Mouse (Mus musculus) CD4-positive, CD25-positive, alpha-beta regulatory T cell, adult 4 months (primary cell): ENCODE results near the gene Strn. TPM values are rescaled to one million over a fixed set of nuclear protein-coding genes. Genes with fewer than 3 reads are reported as not detected.
"Not testable (repeated sequence)": the region's sequence is repeated elsewhere in the genome, so short reads cannot be mapped to it uniquely, and the experiment has no call there.

ENCODE experiments used
- ATAC-seq: one replicate; pipeline ENCODE4 v1.8.0; 2017
- polyA plus RNA-seq, 2 experiments: library from polyadenylated mRNA; unstranded; fragments of 100-300 nt; shearing (Covaris generic); gene quantifications; one replicate each; pipeline ENCODE4 v1.2.1; 2017

Gene Strn
- polyA plus RNA-seq, 2 experiments from 2014 or later, result 7.4 to 9.9 TPM

DNA sequence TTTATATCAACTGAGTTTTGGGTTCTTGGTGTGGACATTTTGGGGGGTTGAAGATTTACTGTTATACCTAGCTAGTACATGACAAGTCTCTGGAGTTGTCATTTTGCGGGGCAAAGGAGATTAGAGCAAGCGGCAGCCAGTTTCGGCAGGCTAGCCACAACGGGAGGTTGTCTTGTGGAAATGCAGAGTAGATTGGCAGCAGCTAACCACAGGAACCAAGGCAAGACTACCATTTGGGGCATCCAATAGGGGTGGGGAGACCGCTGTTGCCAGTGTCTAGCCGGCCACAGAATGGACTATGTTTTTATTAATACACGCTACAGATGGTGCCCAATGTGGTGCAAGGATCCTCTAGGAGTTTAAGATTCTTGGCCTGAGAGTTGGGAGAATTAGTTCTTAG is 28.6 kb downstream of the Strn start:
- no peak for ATAC-seq

DNA sequence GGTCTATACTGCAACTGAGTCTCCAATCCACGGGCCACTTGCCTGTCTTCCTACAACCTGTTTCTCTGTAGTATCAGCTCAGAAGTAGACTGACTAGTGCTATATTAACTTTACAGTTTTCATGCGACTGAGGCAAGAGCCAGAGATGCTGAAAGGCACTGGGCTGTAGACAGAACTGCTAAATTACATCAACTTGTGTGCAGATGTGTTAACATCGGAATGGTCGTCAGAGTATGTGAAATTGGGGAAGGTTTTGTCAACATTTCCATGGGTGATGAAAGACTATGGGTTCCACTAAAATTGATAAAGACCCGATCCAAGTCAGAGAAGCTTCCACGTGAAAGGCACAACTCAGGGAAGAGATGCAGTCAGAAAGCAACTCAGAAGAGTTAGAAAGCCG is 34.0 kb downstream of the Strn start:
- ATAC-seq, result no peak

DNA sequence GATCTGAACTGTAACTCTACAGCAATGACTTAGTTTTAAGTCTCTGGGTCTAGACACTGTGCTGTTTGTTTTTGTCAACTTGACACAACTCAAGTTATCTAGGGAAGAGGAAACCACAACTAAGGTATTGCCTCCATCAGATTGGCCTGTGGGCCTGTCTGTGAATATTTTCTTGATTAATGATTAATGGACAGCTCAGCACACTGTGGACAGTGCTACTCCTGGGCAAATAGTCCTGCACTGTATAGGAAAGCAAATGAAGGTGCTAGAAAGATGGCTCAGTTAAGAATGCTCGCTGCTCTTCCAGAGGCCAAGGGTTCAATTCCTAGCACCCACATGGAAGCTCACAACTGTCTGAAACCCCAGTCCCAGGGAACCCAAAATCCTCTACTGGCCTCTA is 38.0 kb downstream of the Strn start:
- no peak for ATAC-seq

- no peak for ATAC-seq
These were observed 39.5 kb downstream of the Strn start for GRCm38 (mm10) chr17:78697462-78697861.

- ATAC-seq, result no peak
These were observed 40.1 kb downstream of the Strn start for GRCm38 (mm10) chr17:78696922-78697321.

DNA sequence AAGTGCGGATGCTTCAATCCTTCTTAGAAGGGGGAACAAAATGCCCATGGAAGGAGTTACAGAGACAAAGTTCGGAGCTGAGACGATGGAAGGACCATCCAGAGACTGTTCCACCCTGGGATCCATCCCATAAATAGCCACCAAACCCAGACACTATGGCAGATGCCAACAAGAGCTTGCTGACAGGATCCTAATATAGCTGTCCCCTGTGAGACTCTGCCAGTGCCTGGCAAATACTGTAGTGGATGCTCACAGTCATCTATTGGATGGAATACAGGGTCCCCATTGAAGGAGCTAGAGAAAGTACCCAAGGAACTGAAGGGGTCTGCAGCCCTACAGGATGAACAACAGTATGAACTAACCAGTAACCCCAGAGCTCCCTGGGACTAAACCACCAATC is 47.8 kb downstream of the Strn start:
- ATAC-seq, result not testable (repeated sequence)

DNA sequence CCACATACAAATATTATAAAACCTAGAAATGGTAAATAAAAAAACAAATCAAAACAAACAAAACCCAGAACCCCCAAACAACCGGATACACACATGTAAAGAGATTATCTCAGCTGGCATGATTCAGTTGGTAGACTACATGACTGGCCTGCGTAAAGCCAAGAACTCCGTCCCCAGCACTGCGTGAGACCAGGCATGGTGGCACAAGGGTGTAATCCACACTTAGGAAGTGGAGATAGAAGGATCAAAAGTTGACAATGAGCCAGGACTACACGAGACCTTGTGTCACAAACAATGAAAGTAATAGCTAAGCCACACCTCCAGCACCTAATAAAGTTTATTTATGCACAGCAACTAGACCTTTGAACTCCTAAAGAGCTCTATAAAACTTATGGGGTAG is 49.0 kb downstream of the Strn start:
- no peak for ATAC-seq

DNA sequence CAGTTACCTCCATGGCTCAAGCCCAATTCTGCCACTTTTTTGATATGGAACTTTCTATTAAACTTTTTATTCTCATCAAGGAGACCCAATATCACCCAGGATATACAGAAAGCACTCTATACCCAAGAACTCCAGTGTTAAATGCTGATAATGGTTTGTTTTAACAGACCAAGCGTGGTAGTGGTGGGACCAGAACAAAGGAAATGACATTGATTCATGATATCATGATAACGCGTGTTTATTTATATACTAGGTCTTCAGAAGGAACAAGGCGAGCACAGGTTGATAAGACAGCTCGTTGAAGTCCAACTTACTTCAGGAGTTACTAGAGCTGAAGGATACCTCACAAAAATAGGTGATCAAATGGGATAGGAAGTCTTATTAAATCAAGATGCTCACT is 52.0 kb downstream of the Strn start:
- no peak for ATAC-seq

- no peak for ATAC-seq
These were observed 54.6 kb downstream of the Strn start for GRCm38 (mm10) chr17:78682351-78682750.

DNA sequence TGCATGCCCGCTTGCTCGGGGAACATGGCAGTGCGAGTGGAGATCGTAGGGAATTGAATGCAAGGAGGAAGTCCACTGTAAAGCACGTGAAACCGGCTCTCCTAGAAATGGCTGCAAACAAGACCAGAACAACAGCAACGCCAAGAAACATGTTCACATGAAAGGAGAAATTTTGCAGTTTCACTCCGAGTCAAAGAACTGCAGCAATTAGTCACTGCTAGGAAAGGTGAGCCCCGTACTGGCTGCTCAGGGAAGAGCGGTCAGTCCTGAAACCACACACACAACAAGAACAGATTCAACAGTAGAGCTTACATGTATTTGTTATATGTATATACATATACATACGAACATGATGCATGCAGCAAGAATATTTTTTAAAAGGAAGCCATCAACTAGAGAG is 57.5 kb downstream of the Strn start:
- ATAC-seq, result no peak

DNA sequence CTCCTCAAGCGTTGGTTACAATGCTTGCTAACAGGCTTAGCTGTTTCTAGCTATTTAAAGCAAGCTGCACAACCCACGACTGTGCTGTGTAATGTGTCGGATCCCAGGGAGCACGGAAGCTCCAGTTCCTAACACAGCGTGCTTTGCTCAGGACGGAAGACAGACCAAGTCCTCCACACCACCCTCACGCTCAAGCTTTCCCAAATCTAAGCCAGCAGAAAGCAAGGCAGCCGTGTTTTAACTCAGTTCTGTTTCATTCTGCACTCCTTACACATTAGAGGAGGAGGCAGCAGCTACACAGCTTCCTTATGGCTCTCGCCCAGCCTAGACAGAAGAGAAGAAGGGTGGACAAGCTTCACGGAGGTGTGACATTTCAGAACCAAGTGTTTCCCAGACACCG is 60.2 kb downstream of the Strn start:
- ATAC-seq, result no peak

DNA sequence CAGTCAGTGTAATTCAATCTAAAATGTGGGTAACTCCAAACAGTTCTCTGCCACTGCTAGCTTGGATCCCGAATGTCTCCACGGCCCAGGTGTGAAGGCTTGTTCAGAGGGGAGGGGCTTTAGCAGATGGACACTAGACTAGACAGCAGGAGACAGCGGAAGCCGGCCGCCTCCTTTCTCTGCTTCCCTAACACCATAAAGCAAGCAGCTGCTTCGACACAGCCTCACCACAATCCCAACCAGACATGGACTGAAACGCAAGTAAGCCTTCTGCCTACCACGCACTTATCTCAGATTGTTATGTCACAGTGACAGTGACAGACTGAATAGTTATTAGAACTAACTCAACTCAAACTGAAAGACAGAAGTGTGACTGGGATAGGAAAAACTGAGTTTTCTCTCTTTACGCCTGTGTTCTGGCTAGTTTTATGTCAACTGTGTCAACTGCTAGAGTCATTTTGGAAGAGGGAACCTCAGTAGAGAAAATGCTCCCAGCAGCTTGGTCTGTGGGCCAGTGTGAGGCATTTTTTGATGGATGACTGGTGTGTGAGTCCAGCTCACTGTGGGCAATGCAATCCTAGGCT is 71.9 kb downstream of the Strn start:
- no peak for ATAC-seq

DNA sequence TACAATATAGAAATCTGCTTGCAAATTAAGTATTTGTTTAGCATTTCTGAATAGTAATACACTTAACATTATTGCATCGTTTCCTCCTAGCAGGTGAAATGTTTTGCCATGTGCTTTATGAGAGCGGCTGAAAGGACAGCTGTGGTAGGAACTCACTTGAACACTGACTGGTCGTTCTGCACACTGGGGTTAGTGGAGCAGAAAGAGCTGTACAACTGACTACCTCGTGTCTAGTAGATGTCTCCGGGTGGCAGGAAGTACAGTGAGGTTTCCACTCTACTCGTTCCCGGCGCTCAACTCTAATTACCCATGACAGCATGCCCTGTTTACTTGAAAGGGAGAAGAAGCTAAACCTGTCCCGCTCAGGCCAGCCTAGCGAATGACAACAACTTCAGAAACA is 82.2 kb downstream of the Strn start:
- no peak for ATAC-seq

DNA sequence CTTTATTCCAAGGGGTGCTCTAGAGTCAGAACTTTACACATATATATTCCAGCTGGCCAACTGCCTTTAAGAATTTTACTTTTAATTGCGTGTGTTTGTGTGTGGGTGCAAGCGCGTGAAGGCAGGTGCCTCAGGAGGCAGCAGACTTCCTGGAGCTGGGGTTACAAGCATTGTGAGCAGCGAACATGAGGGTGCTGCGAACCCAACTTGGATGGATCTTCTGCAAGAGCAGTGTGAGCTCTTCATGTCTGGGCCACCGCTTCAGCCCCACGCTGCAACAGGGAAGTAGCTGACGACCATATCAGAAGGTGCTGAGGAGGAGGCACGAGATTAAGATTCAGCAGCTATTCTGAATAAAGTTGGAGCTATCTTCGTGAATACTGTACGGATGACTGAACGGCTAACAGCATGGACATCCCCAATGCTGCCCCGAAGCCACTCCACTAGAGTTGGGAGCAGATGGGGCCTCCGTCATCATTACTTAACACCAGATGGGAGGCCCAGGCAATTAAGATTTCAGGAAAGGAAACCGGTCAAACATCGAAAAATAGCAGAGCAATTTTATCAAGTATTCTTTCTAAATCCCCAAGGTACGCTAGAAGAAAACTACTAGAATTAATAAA is 93.0 kb downstream of the Strn start:
- ATAC-seq, result no peak

GRCm38 (mm10) chr17:78642259-78642658 is 94.7 kb downstream of the Strn start:
- ATAC-seq, result no peak

GRCm38 (mm10) chr17:78640387-78640786 is 96.6 kb downstream of the Strn start:
- ATAC-seq, result no peak

DNA sequence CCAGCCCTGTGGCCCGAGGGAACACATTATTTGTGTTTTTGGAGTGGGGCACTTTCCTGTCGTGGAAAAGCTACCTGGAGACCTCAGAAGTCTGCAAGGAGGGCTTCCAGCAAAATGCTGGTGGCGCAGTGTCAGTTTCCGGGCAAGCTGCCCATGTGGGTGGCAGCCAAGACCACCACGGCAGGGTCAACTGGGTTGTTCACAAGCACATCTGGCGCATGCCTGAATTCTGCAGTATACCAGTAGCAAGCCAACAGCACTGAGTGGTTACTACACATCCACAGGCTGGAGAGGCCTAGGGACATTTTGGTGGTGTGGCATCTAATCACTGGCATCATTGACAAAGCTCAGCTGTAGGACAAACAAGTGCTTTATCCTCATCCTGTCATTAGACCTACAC is 97.9 kb downstream of the Strn start:
- no peak for ATAC-seq

- ATAC-seq, result no peak
These were observed 99.9 kb downstream of the Strn start for GRCm38 (mm10) chr17:78637140-78637539.

- no peak for ATAC-seq
These were observed 101.4 kb downstream of the Strn start for GRCm38 (mm10) chr17:78635616-78636015.

- ATAC-seq, result no peak
These were observed 112.1 kb downstream of the Strn start for GRCm38 (mm10) chr17:78624941-78625340.

DNA sequence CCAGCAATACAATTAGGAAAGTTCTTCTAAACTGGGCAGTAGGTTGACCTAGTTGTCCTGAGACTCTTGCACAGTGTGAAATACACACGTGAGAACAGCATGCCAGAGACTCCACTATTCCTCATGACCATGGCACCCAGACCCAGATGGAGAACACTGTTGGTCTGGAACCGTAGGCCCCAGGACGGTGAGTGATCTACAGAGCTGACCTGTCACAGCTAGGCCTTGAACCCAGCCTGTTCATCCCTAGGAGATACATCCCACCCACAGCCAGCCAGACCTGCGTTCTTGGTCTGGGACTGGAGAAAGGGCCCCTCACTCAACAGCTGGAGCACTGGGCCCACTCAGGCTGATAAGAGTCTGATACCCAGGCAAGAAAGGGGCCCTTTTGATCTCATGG is 115.1 kb downstream of the Strn start:
- ATAC-seq, result no peak

GRCm38 (mm10) chr17:78620740-78621139 is 116.3 kb downstream of the Strn start:
- no peak for ATAC-seq

DNA sequence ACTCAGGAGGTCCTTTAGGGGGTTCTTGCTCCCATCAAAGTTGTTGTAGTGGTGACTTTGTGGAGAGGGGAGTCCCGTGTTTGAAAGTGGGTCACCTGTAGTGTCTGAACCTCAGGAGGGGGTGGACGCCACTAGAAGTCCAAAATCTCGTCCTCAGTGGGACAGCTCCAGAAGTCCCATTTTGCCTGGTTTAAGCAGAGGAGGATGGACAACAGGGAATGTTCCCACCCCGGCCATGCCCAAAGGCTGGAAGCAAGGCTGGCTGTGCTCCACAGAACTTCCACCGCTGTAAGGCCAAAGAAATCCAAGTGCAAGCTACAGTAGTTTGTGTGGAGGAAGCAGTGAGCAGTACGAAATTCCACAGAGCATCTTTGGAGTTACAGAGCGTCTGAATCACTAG is 117.0 kb downstream of the Strn start:
- no peak for ATAC-seq

DNA sequence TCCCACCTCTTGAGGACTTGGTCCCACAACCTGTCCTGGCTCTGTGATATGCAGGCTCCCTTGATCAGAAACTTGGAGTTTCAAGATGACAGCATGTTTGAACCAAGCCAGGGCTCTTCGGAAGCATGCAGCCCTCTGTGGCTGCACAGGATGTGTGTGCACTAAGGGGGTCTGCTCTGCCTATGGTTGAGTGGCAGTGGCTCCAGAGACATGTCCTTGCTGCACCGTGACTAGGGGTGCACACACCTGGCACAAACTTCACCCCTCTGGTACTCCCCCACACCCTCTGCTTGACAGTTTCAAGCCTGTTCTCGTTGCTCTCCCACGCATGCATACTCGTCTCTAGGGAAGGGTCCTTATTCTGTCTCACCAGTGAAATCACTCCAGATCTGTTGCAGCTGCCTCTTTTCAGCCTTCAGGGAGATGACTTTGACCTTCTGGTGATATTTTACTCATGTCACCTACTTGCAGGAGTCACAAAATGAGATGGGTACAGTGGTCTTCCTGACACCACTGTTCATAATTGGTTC is 118.8 kb downstream of the Strn start:
- no peak for ATAC-seq

DNA sequence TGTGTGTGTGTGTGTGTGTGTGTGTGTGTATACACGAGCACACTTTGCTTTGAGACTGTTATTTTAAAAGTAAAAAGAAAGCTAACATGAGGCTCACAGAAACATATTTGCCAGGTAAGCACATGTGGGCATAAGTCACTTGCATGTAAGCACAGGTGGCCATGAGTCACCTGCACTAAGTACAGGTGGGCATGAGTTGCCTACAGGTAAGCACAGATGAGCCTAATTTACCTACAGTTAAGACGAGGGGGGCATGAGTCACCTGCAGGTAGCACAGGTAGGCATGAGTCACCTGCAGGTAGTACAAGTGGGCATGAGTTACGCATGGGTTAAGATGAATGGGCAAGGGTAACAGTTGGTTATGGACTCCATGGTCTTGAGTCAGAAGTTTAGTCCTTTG is 121.9 kb downstream of the Strn start:
- ATAC-seq, result no peak
